Mouse (Mus musculus): ENCODE results near the gene Pomgnt2. TPM values are rescaled to one million over a fixed set of nuclear protein-coding genes. Genes with fewer than 3 reads are reported as not detected.
"Not testable (repeated sequence)": the region's sequence is repeated elsewhere in the genome, so short reads cannot be mapped to it uniquely, and the experiment has no call there.

Gene Pomgnt2
- total RNA-seq (2021), result 10 to 100 TPM; 15.9 to 16.6 TPM
- long read RNA-seq, experiment 1, transcript Pomgnt2-201 (2 exons, 2,365 nt), result major isoform, 17 of 31 reads
- long read RNA-seq, experiment 1, partial matches to known transcripts, result 2 of 31 reads
- long read RNA-seq, experiment 1, other reads (novel, unspliced or antisense), result 8 of 31 reads
- long read RNA-seq, experiment 2, transcript Pomgnt2-201 (2 exons, 2,365 nt), result major isoform, 15 of 30 reads
- long read RNA-seq, experiment 2, partial matches to known transcripts, result 0 of 30 reads
- long read RNA-seq, experiment 2, other reads (novel, unspliced or antisense), result 14 of 30 reads

DNA sequence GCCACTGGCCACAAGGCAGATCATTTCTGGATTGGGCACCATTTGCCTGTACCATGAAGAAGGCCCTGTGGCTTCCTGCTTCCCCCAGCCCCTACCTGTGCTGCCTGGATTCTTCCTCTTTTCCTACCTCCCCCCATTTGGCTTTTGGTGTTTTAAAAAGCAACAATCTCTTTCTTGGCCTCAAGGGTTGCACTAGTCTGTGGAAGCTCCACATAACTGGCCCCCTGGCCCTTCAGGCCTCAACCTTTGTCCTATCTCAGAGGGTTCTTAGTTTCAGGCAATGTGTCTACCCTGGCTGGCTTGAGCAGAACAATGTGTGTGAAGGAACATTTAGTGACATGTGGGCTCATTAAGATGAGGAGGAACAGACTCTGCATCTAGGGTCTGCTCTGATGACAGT is at the start of gene Pomgnt2:
TSS of gene Pomgnt2 (minus strand) at position 101 of the 400 bp plus-strand sequence.
- DNase-seq (ENCODE audit: low spot score), result no peak

DNA sequence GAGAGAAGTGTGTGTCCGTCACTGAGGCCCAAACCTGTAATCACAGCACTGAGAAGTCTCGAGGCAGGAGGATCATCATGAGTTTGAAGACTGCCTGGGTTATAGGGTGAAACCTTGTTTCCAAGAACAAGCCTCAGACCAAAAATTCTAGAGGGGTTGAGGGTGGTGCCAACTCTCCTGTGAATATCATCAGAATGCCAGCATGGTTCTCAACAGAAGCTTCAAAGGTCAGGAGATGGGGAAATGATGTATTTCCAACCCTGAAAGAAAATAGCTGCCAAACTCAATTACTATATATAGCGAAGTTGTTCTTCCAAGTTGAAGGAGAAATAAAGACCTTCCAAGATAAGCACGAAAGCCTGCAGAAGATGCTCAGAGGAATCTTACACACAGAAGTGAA is 42.9 kb upstream of the Pomgnt2 start:
- no peak for DNase-seq (ENCODE audit: low spot score)

DNA sequence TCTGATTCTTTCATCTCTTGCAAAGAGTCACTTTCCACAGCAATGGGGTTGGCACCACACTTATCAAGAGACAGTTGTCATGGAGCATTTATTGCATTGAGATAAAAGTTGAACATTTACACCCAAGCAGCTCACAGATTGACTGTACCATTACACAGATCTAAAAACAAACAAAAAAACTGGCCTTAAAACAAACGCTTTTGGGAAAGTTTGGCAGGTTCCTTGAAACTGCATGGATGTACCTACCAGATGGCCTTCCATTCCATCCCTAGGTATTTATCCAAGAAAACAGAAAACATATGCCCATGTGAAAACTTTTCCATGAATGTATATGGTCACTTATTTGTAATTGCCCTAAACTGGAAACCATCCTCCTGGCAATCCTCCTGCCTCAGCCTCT is 41.7 kb upstream of the Pomgnt2 start:
- no peak for DNase-seq (ENCODE audit: low spot score)

- no peak for DNase-seq (ENCODE audit: low spot score)
Measured at GRCm38 (mm10) chr9:122036496-122037054, 39.7 kb upstream of the Pomgnt2 start.

DNA sequence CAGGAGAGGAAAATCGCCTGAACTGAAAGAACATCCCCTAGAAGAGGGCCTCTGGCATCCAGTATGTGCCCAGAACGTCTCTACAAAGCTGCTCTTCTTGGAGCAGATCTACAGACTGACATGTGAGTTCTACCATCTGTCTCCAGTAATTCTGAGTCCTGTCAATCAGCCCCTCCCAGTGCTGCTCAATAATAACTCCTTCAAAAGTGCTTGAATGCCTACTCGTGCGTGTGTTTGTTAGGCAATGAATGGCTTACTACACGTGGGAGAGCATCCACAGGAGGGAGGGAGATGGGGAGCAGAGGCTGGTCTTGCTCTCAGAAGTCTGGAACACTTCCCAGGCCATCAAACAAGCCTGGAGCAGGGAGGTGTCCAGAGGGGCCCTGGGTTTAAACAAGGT is 38.9 kb upstream of the Pomgnt2 start:
- DNase-seq (ENCODE audit: low spot score), result no peak

GRCm38 (mm10) chr9:122034949-122035348 is 38.0 kb upstream of the Pomgnt2 start:
- no peak for DNase-seq (ENCODE audit: low spot score)

- no peak for DNase-seq (ENCODE audit: low spot score)
Measured at GRCm38 (mm10) chr9:122032071-122032470, 35.2 kb upstream of the Pomgnt2 start.

- DNase-seq (ENCODE audit: low spot score), result no peak
Measured at GRCm38 (mm10) chr9:122030706-122031105, 33.8 kb upstream of the Pomgnt2 start.

- DNase-seq (ENCODE audit: low spot score), result no peak
Measured at GRCm38 (mm10) chr9:122029765-122030164, 32.9 kb upstream of the Pomgnt2 start.

DNA sequence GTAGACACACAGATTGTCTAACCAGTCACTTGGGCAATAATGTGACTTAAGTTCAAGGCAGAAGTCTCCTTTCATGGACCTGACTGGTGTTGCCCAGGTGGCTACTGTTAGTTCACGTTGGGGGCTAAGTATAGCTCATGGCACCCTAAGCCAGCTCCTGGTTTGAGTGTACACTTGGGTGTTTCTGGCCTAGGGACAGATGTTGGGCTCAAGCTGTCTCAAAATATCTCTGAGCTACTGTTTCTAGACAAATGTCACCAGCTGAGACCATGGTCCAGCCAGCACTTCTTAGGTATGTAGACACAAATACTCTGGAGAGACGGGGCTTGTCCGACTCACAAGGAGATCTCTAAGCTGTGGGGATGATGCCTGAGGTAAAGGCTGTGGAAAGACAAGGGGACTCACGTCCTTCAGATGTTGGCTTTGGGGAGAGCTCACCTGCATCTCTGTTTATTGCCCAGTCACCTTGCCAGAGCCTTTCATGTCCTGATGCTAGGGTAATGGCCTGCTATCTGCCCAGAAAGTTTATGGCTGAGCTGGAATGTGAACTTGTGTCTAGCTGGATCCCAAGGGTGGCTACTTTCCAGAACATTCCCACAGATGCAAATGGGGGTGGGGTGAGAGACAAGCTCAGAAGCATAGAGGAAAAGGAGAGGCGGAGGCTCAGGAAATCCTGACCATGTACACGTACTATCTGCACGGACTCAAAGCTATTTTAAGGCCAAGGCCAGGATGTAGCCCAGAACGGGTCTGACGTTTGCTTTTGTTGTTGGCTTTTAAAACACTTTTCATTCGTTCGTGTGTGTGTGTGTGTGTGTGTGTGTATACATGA is 31.2 kb upstream of the Pomgnt2 start:
- peak; percentile 79 for DNase-seq (ENCODE audit: low spot score)

- DNase-seq (ENCODE audit: low spot score), result peak; percentile 85
Measured at GRCm38 (mm10) chr9:122027081-122027913, 30.4 kb upstream of the Pomgnt2 start.

- no peak for DNase-seq (ENCODE audit: low spot score)
Measured at GRCm38 (mm10) chr9:122025855-122026590, 29.1 kb upstream of the Pomgnt2 start.

- DNase-seq (ENCODE audit: low spot score), result no peak
Measured at GRCm38 (mm10) chr9:122024419-122024818, 27.5 kb upstream of the Pomgnt2 start.

- peak; percentile 65 for DNase-seq (ENCODE audit: low spot score)
Measured at GRCm38 (mm10) chr9:122023873-122024272, 27.0 kb upstream of the Pomgnt2 start.

GRCm38 (mm10) chr9:122022776-122023175 is 25.9 kb upstream of the Pomgnt2 start:
- peak; percentile 82 for DNase-seq (ENCODE audit: low spot score)

DNA sequence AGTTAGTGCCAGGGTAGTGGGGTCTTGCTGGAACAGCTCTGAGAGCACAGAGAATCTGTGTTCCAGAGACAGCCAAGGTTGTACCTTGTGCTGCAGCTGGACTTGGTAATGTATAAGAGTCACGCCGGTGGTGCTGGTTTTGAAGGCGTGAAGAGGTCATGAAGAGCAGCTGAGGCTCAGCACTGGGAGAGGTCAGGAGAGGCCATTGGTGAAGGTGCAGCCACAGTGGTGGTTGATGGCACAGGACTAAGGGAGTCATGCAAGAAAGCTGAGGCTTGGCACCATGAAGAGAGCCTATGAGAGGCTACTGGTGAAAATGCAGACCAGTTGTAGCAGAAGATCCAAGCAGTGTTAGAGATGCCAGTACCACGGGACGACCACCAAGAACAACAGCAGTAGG is 24.7 kb upstream of the Pomgnt2 start:
- no peak for DNase-seq (ENCODE audit: low spot score)

GRCm38 (mm10) chr9:122021171-122021570 is 24.3 kb upstream of the Pomgnt2 start:
- DNase-seq (ENCODE audit: low spot score), result not testable (repeated sequence)

DNA sequence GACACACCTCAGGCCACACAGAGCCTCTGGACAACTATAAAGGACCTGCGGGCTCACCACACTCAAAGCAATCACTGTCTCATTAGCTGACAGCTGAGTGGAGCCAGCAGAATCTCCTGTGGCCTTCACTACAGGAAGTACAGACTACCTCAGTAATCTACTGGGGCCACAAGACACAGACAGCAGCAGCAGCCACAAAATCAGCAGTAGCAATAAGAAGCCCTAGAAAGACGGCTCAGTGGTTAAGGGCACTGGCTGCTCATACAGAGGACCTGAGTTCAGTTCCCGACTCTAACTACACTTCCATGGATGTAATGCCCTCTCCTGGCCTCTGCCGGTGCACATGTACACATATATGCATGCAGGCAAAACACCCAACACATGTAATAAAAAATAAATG is 23.4 kb upstream of the Pomgnt2 start:
- no peak for DNase-seq (ENCODE audit: low spot score)

- peak; percentile 76 for DNase-seq (ENCODE audit: low spot score)
Measured at GRCm38 (mm10) chr9:122018782-122019395, 22.0 kb upstream of the Pomgnt2 start.

DNA sequence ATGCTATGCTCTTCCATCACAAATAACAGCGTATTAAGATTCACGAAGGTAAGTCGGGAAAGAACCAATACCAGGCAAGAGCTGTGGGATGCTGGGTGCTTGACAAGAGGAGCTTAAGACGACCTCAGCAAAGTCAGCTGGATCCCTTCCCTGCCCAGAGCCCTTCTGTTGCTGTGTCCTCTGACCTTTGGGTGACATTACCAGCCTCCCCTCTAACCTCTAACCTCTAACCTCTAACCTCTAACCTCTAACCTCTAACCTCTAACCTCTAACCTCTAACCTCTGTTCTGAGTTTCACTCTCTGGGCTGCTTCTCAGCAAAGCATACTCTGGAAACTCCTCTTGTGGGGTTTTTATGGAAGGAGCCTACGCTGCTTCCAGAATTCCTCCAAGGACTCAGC is 21.2 kb upstream of the Pomgnt2 start:
- no peak for DNase-seq (ENCODE audit: low spot score)

Data from gastrocnemius, adult 18-20 months (tissue).